In the genomic region with DNA sequence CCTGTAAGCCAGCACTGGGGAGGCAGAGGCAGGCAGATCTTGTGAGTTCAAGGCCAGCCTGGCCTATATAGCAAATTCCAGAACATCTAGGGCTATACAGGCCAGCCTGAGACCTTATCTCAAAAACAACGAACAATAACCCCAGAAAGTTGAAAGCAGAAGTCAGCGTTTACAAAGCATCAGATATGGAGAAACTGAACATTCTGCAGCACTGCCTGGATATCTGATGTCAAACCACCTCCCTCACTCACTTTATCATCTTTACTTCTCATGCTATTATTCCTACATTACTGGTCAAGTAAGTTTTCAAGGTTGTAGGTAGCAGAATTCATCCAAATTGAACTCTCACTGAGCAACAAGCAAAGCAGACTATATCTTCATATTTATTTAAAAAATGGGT, we compare ENCODE assay signal across 15 mouse cellular contexts.
DNase-seq lines count a peak whose midpoint lies in the region; ATAC-seq lines count a peak whose summit lies in the region.
"Had no signal": no experiment of that assay in that cellular context is flagged by ENCODE, and none has a peak within 500 bp of the region (broad histone marks: within the 10 kb centered on the region; RNA-seq: fewer than 3 reads in every experiment).

No protein-coding gene starts in this region.

- intact Hi-C loops in left cerebral cortex, postnatal 14 days (cut with DNase I), result no loop called here

- H3K9ac ChIP-seq in embryonic facial prominence, embryonic 12.5 days, result no peak overlapping the region
- H3K9ac ChIP-seq in heart, embryonic 12.5 days, result no peak overlapping the region
- H3K9ac ChIP-seq in limb, embryonic 12.5 days (replicated peaks), result no peak overlapping the region
- no peak overlapping the region for H3K9ac ChIP-seq in embryonic facial prominence, embryonic 14.5 days (ENCODE audit: low read depth, low read length)
- H3K9ac ChIP-seq: liver, embryonic 13.5 days had no signal

- DNase-seq in embryonic facial prominence, embryonic 10.5 days (ENCODE audit: low spot score), result no peak
- DNase-seq in heart, postnatal 4 days, result no peak
- DNase-seq in limb, embryonic 10.5 days (ENCODE audit: low spot score), result no peak
- no peak for DNase-seq in embryonic facial prominence, embryonic 14.5 days (ENCODE audit: low spot score)
- no peak for DNase-seq in left cerebral cortex, postnatal 14 days (ENCODE audit: low spot score in 2 of 2)
- DNase-seq: cerebellum, adult 8-10 months; liver, embryonic 13.5 days; thymus, adult 2 months had no signal

- no peak overlapping the region for H3K4me2 ChIP-seq in embryonic facial prominence, embryonic 12.5 days (replicated peaks)
- H3K4me2 ChIP-seq in heart, embryonic 12.5 days, result no peak overlapping the region
- H3K4me2 ChIP-seq in limb, embryonic 12.5 days, result no peak overlapping the region
- H3K4me2 ChIP-seq in embryonic facial prominence, embryonic 14.5 days (ENCODE audit: low read depth, low read length), result no peak overlapping the region
- H3K4me2 ChIP-seq: liver, embryonic 13.5 days had no signal

- peaks cover 31% of the 10 kb centered on the region for H3K4me1 ChIP-seq in embryonic facial prominence, embryonic 12.5 days
- H3K4me1 ChIP-seq in embryonic facial prominence, embryonic 10.5 days, result peaks cover 41% of the 10 kb centered on the region
- peaks cover 45% of the 10 kb centered on the region for H3K4me1 ChIP-seq in heart, embryonic 12.5 days (replicated peaks)
- peaks cover 33% of the 10 kb centered on the region for H3K4me1 ChIP-seq in limb, embryonic 12.5 days (replicated peaks)
- H3K4me1 ChIP-seq in limb, embryonic 10.5 days, result peaks cover 19% of the 10 kb centered on the region
- peaks cover 17% of the 10 kb centered on the region for H3K4me1 ChIP-seq in embryonic facial prominence, embryonic 14.5 days (ENCODE audit: control insufficient read depth, insufficient read depth, low read length)

- no peaks in the 10 kb centered on the region for H3K36me3 ChIP-seq in embryonic facial prominence, embryonic 12.5 days
- no peaks in the 10 kb centered on the region for H3K36me3 ChIP-seq in embryonic facial prominence, embryonic 10.5 days (replicated peaks)
- no peaks in the 10 kb centered on the region for H3K36me3 ChIP-seq in heart, embryonic 12.5 days
- no peaks in the 10 kb centered on the region for H3K36me3 ChIP-seq in limb, embryonic 12.5 days
- no peaks in the 10 kb centered on the region for H3K36me3 ChIP-seq in limb, embryonic 10.5 days
- H3K36me3 ChIP-seq in embryonic facial prominence, embryonic 14.5 days (ENCODE audit: control insufficient read depth, insufficient read depth, low read length), result no peaks in the 10 kb centered on the region
- H3K36me3 ChIP-seq: liver, embryonic 13.5 days had no signal

- no peaks in the 10 kb centered on the region for H3K9me3 ChIP-seq in embryonic facial prominence, embryonic 12.5 days
- no peaks in the 10 kb centered on the region for H3K9me3 ChIP-seq in embryonic facial prominence, embryonic 10.5 days
- H3K9me3 ChIP-seq in heart, embryonic 12.5 days (replicated peaks), result no peaks in the 10 kb centered on the region
- H3K9me3 ChIP-seq in limb, embryonic 12.5 days, result no peaks in the 10 kb centered on the region
- no peaks in the 10 kb centered on the region for H3K9me3 ChIP-seq in limb, embryonic 10.5 days (replicated peaks)
- no peaks in the 10 kb centered on the region for H3K9me3 ChIP-seq in embryonic facial prominence, embryonic 14.5 days (ENCODE audit: control insufficient read depth, low read length)
- H3K9me3 ChIP-seq: liver, embryonic 13.5 days had no signal

- H3K27me3 ChIP-seq in embryonic facial prominence, embryonic 12.5 days, result no peaks in the 10 kb centered on the region
- no peaks in the 10 kb centered on the region for H3K27me3 ChIP-seq in embryonic facial prominence, embryonic 10.5 days (replicated peaks; ENCODE audit: low read depth, poor library complexity, severe bottlenecking)
- no peaks in the 10 kb centered on the region for H3K27me3 ChIP-seq in heart, embryonic 12.5 days (replicated peaks)
- no peaks in the 10 kb centered on the region for H3K27me3 ChIP-seq in limb, embryonic 12.5 days
- no peaks in the 10 kb centered on the region for H3K27me3 ChIP-seq in limb, embryonic 10.5 days (ENCODE audit: low read depth, poor library complexity, severe bottlenecking)
- H3K27me3 ChIP-seq in embryonic facial prominence, embryonic 14.5 days (replicated peaks; ENCODE audit: control insufficient read depth, insufficient read depth, low read length), result no peaks in the 10 kb centered on the region
- H3K27me3 ChIP-seq: liver, embryonic 13.5 days had no signal

- no peak overlapping the region for H3K4me3 ChIP-seq in embryonic facial prominence, embryonic 12.5 days
- no peak overlapping the region for H3K4me3 ChIP-seq in embryonic facial prominence, embryonic 10.5 days
- H3K4me3 ChIP-seq in heart, embryonic 12.5 days, result no peak overlapping the region
- H3K4me3 ChIP-seq in limb, embryonic 12.5 days (replicated peaks), result no peak overlapping the region
- H3K4me3 ChIP-seq in limb, embryonic 10.5 days, result no peak overlapping the region
- no peak overlapping the region for H3K4me3 ChIP-seq in embryonic facial prominence, embryonic 14.5 days (ENCODE audit: low read depth, low read length)
- H3K4me3 ChIP-seq: layer of hippocampus, adult 2 months; liver, embryonic 13.5 days had no signal

- peak overlapping the region; percentile 88 for H3K27ac ChIP-seq in embryonic facial prominence, embryonic 12.5 days
- H3K27ac ChIP-seq in embryonic facial prominence, embryonic 10.5 days (replicated peaks), result no peak overlapping the region
- peak overlapping the region; percentile 86 for H3K27ac ChIP-seq in heart, embryonic 12.5 days (ENCODE audit: poor library complexity, severe bottlenecking)
- 0 out of 2 replicates have a peak overlapping the region, but pooled peaks have one; percentile 80 for H3K27ac ChIP-seq in limb, embryonic 12.5 days
- no peak overlapping the region for H3K27ac ChIP-seq in limb, embryonic 10.5 days
- H3K27ac ChIP-seq in embryonic facial prominence, embryonic 14.5 days (replicated peaks; ENCODE audit: low read depth, low read length), result 0 out of 2 replicates have a peak overlapping the region, but pooled peaks have one; percentile 73
- H3K27ac ChIP-seq: layer of hippocampus, adult 2 months; liver, embryonic 13.5 days; macrophage; stomach, postnatal 0 days had no signal

- 88% methylated on average over 2 of the region's 2 CpGs for WGBS in embryonic facial prominence, embryonic 12.5 days
- WGBS in embryonic facial prominence, embryonic 10.5 days, result 94% methylated on average over 2 of the region's 2 CpGs
- WGBS in heart, embryonic 12.5 days, result 49% methylated on average over 2 of the region's 2 CpGs
- WGBS in limb, embryonic 12.5 days, result 95% methylated on average over 2 of the region's 2 CpGs
- 96% methylated on average over 2 of the region's 2 CpGs for WGBS in limb, embryonic 10.5 days
- 85% methylated on average over 2 of the region's 2 CpGs for WGBS in embryonic facial prominence, embryonic 14.5 days

- ATAC-seq in embryonic facial prominence, embryonic 12.5 days (ENCODE audit: insufficient number of reproducible peaks, insufficient read depth, low FRiP score, low TSS enrichment), result no peak
- no peak for ATAC-seq in heart, embryonic 12.5 days (ENCODE audit: insufficient number of reproducible peaks, low FRiP score)
- ATAC-seq in limb, embryonic 12.5 days (ENCODE audit: insufficient number of reproducible peaks, insufficient read depth, low FRiP score, low TSS enrichment, low read depth), result no peak
- ATAC-seq in embryonic facial prominence, embryonic 14.5 days (ENCODE audit: low read depth), result no peak
- ATAC-seq: intestine, postnatal 0 days had no signal

Comparison
In these comparisons a context has a peak if more than half of its experiments do, and no peak if none do; other contexts are left out.
1. H3K27ac ChIP-seq: peak in embryonic facial prominence, embryonic 12.5 days (single experiment), heart, embryonic 12.5 days (single experiment), limb, embryonic 12.5 days (single experiment) and embryonic facial prominence, embryonic 14.5 days (single experiment); none in embryonic facial prominence, embryonic 10.5 days (single experiment) and limb, embryonic 10.5 days (single experiment).